Mouse (Mus musculus): ENCODE results near the gene Appl2. TPM values are rescaled to one million over a fixed set of nuclear protein-coding genes. Genes with fewer than 3 reads are reported as not detected.

Appl2 gene
- polyA plus RNA-seq (2014; fragmentation: Nextera tagmentation; extraction: Ambion mirVana) = 16.8 and 40.2 TPM in 2 replicates

DNA sequence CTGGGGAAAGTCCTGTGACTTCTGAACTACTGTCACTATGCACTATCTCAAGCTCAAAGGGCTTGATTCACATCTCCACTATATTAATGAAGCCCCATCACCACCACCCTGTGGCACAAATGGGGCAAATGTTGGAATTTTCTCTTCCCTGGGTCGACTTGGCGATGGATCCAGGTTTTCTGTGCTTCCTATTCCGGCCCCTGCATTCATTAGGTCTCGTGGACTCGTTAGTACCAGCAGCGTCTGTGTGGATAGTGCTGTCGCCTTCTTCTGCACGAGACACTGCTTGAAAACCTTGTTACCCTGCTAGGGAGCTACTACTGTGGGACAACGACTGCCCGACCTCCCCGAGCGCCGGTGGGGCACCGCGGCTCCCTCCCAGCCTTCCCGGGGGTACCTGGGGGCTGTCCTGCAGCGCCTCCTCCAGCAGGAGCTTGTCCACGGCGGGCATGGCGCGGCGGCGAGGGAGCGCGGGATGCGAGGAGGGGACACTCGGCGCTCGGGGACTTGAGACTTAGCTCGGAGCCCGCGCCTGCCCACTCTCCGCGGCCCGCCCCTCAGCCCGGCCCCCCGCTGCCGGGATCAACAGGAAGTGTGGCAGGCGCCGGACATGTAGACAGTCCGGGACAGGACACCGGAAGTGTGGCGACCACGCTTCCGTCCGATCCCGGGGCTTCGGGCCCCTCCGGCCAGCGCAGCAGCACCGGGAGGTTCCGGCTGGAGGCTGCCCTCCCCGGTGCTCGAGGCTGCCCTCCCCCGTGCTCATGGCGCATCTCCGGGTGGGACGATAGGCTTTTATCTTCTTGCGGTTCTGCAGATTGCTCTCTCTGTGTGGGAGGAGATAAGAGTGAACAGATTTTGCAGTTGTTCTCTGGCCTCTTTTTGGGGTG is at the start of gene Appl2:
Appl2 (minus strand) TSS at position 608 of the 890 bp plus-strand sequence.
- no peaks in the 10 kb centered on the region for H3K36me3 ChIP-seq (ENCODE audit: control insufficient read depth, insufficient read depth, low read length)
- H3K27ac ChIP-seq (ENCODE audit: low read depth, low read length) = peak within 1 kb of the TSS; percentile 55; the same call in 1 of the 2 replicates
- peak within 1 kb of the TSS; percentile 60 for H3K4me2 ChIP-seq (replicated peaks; ENCODE audit: low read depth, low read length)
- peaks cover 14% of the 10 kb centered on the region; the same call in 1 of the 2 replicates for H3K4me1 ChIP-seq (ENCODE audit: control insufficient read depth, insufficient read depth, low read length)
- peak within 1 kb of the TSS; percentile 78 for H3K9ac ChIP-seq (ENCODE audit: low read depth, low read length)
- under 1% methylated on average over 49 of the region's 59 CpGs for WGBS
- peak within 1 kb of the TSS; percentile 77 for H3K4me3 ChIP-seq (ENCODE audit: low read length)
- ATAC-seq (ENCODE audit: low FRiP score, low TSS enrichment) = peak; percentile 98
- no peaks in the 10 kb centered on the region for H3K27me3 ChIP-seq (ENCODE audit: control insufficient read depth, insufficient read depth, low read length)
- H3K9me3 ChIP-seq (ENCODE audit: control insufficient read depth, low read length) = no peaks in the 10 kb centered on the region

DNA sequence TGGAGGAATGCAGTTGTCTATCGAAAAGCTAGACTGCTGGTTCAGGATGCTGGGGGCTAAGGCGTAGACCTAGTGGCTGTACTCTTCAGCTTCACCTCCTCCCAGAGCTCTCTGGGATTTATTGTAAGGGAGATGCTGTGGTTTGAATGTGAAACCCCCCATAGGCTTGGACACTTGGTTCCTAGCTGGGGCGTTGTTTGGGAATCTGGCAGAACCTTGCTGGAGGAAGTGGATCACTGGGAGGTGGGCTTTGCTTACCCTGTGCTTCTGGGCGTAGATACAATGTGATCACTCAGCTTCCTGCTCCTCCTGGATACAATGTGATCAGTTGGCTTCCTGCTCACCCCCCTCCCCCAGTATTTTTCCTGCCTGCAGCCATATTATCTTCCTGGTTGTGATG is 47.7 kb upstream of the Appl2 start:
- Histone ChIP-seq H3K9ac (ENCODE audit: low read depth, low read length) (no peak overlapping the region), H3K36me3 (ENCODE audit: control insufficient read depth, insufficient read depth, low read length) (no peaks in the 10 kb centered on the region), H3K4me1 (ENCODE audit: control insufficient read depth, insufficient read depth, low read length) (no peaks in the 10 kb centered on the region), H3K4me3 (ENCODE audit: low read length) (no peak overlapping the region), H3K9me3 (ENCODE audit: control insufficient read depth, low read length) (no peaks in the 10 kb centered on the region), H3K27ac (ENCODE audit: low read depth, low read length) (no peak overlapping the region), H3K27me3 (ENCODE audit: control insufficient read depth, insufficient read depth, low read length) (no peaks in the 10 kb centered on the region), H3K4me2 (replicated peaks; ENCODE audit: low read depth, low read length) (no peak overlapping the region)
- no peak for ATAC-seq (ENCODE audit: low FRiP score, low TSS enrichment)
- 78% methylated on average over 4 of the region's 4 CpGs for WGBS

DNA sequence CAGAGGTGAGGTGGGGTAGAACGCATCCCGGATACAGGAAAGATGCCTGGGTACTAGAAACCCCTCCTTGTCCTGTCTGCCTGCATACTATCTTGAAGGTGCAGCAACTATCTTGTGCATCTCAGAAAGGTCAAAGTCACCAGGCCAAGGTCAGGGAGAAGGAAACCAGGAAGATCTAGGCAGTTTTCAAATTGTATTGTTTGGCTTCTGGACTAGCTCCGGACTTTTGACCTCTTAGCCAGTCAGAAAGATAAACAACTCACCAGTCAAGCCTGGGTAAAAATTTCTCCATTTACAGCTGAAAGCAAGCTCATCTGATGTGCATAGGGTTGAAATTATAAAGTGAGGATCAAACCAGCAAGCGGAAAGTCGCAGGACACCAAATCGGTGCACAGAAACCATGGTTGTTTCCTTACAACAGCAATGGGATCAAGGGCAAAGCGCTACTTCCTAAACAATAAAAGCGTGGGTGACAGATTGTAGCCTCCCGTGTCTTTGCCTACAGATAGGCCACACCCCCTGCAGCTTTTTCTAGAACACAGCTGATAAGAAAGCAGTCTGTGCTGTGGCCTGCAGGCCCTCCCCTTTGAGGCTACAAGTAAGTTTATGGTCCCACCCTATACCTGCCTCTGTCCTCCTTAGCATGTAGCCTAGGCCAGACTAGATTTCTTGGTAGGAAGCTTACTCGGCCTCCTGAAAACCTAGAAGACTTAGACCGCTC is 43.8 kb upstream of the Appl2 start:
- ATAC-seq (ENCODE audit: low FRiP score, low TSS enrichment) = no peak
- no peaks in the 10 kb centered on the region for H3K9me3 ChIP-seq (ENCODE audit: control insufficient read depth, low read length)
- no peak overlapping the region for H3K4me3 ChIP-seq (ENCODE audit: low read length)
- H3K4me2 ChIP-seq (replicated peaks; ENCODE audit: low read depth, low read length) = no peak overlapping the region
- no peaks in the 10 kb centered on the region for H3K27me3 ChIP-seq (ENCODE audit: control insufficient read depth, insufficient read depth, low read length)
- H3K27ac ChIP-seq (ENCODE audit: low read depth, low read length) = no peak overlapping the region
- WGBS = 76% methylated on average over 11 of the region's 11 CpGs
- H3K36me3 ChIP-seq (ENCODE audit: control insufficient read depth, insufficient read depth, low read length) = no peaks in the 10 kb centered on the region
- no peak overlapping the region for H3K9ac ChIP-seq (ENCODE audit: low read depth, low read length)
- H3K4me1 ChIP-seq (ENCODE audit: control insufficient read depth, insufficient read depth, low read length) = no peaks in the 10 kb centered on the region

DNA sequence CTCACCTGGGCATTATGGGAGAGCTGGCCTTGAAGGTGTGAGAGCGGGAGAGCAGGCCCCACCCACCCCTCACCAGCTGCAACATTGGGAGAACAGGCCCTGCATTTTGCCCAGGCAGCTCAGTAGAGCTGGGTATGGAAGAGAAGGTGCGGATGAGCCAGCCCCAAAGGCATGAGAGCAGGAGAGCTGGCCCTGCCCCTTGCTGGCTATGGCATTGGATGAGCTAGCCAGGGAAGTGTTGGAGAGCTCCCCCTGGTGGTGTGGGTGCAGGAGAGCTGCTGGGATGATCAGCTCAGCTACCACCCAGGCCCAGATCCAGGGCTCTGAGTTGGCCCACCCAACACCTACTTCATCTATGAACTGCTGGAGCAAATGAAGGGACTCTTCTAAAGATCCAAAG is 39.7 kb upstream of the Appl2 start:
- WGBS = 91% methylated on average over 2 of the region's 2 CpGs
- Histone ChIP-seq H3K9me3 (ENCODE audit: control insufficient read depth, low read length) (no peaks in the 10 kb centered on the region; the same call in 1 of the 2 replicates), H3K36me3 (ENCODE audit: control insufficient read depth, insufficient read depth, low read length) (no peaks in the 10 kb centered on the region)

DNA sequence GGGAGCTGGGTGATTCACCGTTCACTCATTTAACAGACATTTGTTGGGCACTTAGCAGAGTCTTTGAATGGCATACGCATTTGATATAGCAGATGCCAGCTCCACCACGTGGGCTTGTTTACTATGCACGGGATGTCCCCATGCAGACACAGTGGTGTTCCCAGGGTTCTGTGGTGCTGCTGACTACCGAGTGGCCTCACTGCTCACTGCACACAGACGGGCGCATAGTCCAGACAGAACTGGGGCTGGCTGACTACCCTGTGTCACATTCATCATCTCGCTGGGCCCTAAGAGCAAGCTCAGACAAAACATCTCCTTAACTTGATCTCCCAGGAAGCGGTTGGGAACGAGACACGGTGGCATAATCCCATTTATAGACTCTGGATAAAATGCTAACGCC is 32.8 kb upstream of the Appl2 start:
- Histone ChIP-seq H3K4me1 (ENCODE audit: control insufficient read depth, insufficient read depth, low read length) (no peaks in the 10 kb centered on the region), H3K27me3 (ENCODE audit: control insufficient read depth, insufficient read depth, low read length) (no peaks in the 10 kb centered on the region), H3K4me3 (ENCODE audit: low read length) (no peak overlapping the region), H3K4me2 (replicated peaks; ENCODE audit: low read depth, low read length) (no peak overlapping the region), H3K36me3 (ENCODE audit: control insufficient read depth, insufficient read depth, low read length) (no peaks in the 10 kb centered on the region), H3K27ac (ENCODE audit: low read depth, low read length) (no peak overlapping the region), H3K9ac (ENCODE audit: low read depth, low read length) (no peak overlapping the region), H3K9me3 (ENCODE audit: control insufficient read depth, low read length) (no peaks in the 10 kb centered on the region)
- ATAC-seq (ENCODE audit: low FRiP score, low TSS enrichment) = no peak
- whole genome bisulfite sequencing = 85% methylated on average over 12 of the region's 12 CpGs

More for the DNA sequence above, 39.7 kb upstream of the Appl2 start:
- H3K4me2 ChIP-seq (replicated peaks; ENCODE audit: low read depth, low read length) = no peak overlapping the region
- no peak overlapping the region for H3K4me3 ChIP-seq (ENCODE audit: low read length)
- H3K27ac ChIP-seq (ENCODE audit: low read depth, low read length) = no peak overlapping the region
- H3K4me1 ChIP-seq (ENCODE audit: control insufficient read depth, insufficient read depth, low read length) = no peaks in the 10 kb centered on the region
- ATAC-seq (ENCODE audit: low FRiP score, low TSS enrichment) = no peak
- no peak overlapping the region for H3K9ac ChIP-seq (ENCODE audit: low read depth, low read length)
- no peaks in the 10 kb centered on the region for H3K27me3 ChIP-seq (ENCODE audit: control insufficient read depth, insufficient read depth, low read length)

DNA sequence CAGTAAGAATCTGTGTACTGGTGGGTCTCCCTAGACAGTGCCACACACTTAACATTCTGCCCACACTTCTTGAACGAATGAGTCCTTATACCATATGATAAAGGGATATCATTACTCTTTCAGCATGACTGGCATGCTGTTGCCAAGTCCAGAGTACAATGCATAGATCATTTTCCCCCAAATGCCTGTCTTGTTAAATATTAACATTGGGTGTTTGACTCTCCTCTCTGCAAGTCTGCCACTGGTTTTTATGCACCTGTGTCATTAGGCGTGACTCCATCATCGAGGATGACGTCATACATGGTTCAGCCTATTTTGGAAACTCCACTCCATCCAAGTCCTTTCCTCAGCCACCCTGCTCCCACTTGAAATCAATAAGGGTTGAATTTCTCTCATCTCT is 18.0 kb upstream of the Appl2 start:
- Histone ChIP-seq H3K9me3 (ENCODE audit: control insufficient read depth, low read length) (no peaks in the 10 kb centered on the region), H3K27ac (ENCODE audit: low read depth, low read length) (no peak overlapping the region), H3K27me3 (ENCODE audit: control insufficient read depth, insufficient read depth, low read length) (no peaks in the 10 kb centered on the region), H3K4me1 (ENCODE audit: control insufficient read depth, insufficient read depth, low read length) (no peaks in the 10 kb centered on the region), H3K4me2 (replicated peaks; ENCODE audit: low read depth, low read length) (no peak overlapping the region), H3K36me3 (ENCODE audit: control insufficient read depth, insufficient read depth, low read length) (no peaks in the 10 kb centered on the region), H3K4me3 (ENCODE audit: low read length) (no peak overlapping the region), H3K9ac (ENCODE audit: low read depth, low read length) (no peak overlapping the region)
- no peak for ATAC-seq (ENCODE audit: low FRiP score, low TSS enrichment)
- 85% methylated on average over 4 of the region's 4 CpGs for WGBS

DNA sequence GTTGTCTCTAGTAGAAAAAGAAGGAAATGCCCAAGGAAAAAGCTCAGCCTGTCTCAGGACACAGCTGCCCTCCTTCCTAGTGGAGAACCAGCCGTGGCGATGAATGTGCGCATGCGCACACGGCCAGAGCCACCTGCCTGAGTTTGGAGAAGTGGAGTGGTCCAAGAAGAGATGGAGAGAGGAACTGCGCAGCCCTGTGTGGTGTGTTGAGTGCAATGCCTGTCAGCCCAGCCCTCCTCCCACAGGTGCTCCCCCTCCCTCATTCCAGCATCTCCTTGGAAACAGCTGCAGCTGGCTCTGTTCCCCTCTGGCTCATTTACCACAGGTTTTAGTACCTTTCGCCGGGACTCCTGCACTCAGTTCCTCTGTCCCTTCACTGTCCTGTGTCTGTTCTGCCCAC is 13.4 kb upstream of the Appl2 start:
- Histone ChIP-seq H3K4me2 (replicated peaks; ENCODE audit: low read depth, low read length) (no peak overlapping the region), H3K36me3 (ENCODE audit: control insufficient read depth, insufficient read depth, low read length) (no peaks in the 10 kb centered on the region), H3K9me3 (ENCODE audit: control insufficient read depth, low read length) (no peaks in the 10 kb centered on the region), H3K27me3 (ENCODE audit: control insufficient read depth, insufficient read depth, low read length) (no peaks in the 10 kb centered on the region), H3K4me1 (ENCODE audit: control insufficient read depth, insufficient read depth, low read length) (no peaks in the 10 kb centered on the region), H3K4me3 (ENCODE audit: low read length) (no peak overlapping the region), H3K27ac (ENCODE audit: low read depth, low read length) (no peak overlapping the region), H3K9ac (ENCODE audit: low read depth, low read length) (no peak overlapping the region)
- 58% methylated on average over 8 of the region's 8 CpGs for WGBS
- ATAC-seq (ENCODE audit: low FRiP score, low TSS enrichment) = peak; percentile 69; the same call in 1 of the 2 replicates

DNA sequence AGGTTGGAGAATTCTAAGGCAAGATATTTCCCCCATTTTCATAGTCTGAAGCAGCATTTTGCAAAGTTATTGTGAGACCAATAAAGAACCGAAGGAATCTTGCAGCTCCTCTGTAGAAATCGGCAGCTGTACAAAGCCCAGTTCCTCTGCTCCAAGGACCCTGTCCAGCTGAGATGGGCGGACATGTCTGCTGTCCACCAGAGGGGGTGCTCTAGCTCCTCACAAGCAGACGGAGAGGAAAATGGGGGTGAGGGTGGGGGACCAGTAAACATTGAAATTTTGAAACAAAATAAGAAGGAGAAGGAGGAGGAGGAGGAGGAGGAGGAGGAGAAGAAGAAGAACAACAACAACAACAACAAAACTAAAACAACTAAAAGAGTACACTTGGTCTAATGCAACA is 12.1 kb upstream of the Appl2 start:
- H3K9ac ChIP-seq (ENCODE audit: low read depth, low read length) = no peak overlapping the region
- ATAC-seq (ENCODE audit: low FRiP score, low TSS enrichment) = no peak
- H3K27ac ChIP-seq (ENCODE audit: low read depth, low read length) = no peak overlapping the region
- 71% methylated on average over 4 of the region's 4 CpGs for WGBS
- no peak overlapping the region for H3K4me2 ChIP-seq (replicated peaks; ENCODE audit: low read depth, low read length)
- no peaks in the 10 kb centered on the region for H3K9me3 ChIP-seq (ENCODE audit: control insufficient read depth, low read length)
- no peak overlapping the region for H3K4me3 ChIP-seq (ENCODE audit: low read length)
- H3K4me1 ChIP-seq (ENCODE audit: control insufficient read depth, insufficient read depth, low read length) = no peaks in the 10 kb centered on the region
- H3K27me3 ChIP-seq (ENCODE audit: control insufficient read depth, insufficient read depth, low read length) = no peaks in the 10 kb centered on the region
- no peaks in the 10 kb centered on the region for H3K36me3 ChIP-seq (ENCODE audit: control insufficient read depth, insufficient read depth, low read length)

DNA sequence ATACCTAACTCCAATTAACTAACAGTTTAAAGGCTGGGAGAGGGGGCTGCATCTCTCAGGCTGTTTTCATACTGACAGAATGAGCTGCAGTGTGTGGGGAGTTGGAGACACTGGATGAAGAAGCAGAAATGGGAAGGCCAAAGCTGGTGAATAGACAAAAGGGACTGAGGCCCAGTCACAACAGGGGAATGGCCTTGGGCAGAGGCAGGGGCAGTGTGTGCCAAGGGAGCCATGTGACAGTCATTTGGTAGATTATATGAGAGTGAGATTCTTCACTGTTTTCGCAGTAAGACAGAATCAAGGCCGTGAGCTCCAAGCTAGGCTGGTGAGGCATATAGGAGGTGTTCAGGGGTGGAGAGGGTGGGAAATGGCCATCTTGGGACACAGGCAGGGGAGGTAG is 6.1 kb upstream of the Appl2 start:
- no peak overlapping the region for H3K9ac ChIP-seq (ENCODE audit: low read depth, low read length)
- H3K4me2 ChIP-seq (replicated peaks; ENCODE audit: low read depth, low read length) = no peak overlapping the region
- H3K27ac ChIP-seq (ENCODE audit: low read depth, low read length) = no peak overlapping the region
- H3K4me3 ChIP-seq (ENCODE audit: low read length) = no peak overlapping the region
- no peaks in the 10 kb centered on the region for H3K9me3 ChIP-seq (ENCODE audit: control insufficient read depth, low read length)
- H3K27me3 ChIP-seq (ENCODE audit: control insufficient read depth, insufficient read depth, low read length) = no peaks in the 10 kb centered on the region
- no peak for ATAC-seq (ENCODE audit: low FRiP score, low TSS enrichment)
- no peaks in the 10 kb centered on the region for H3K36me3 ChIP-seq (ENCODE audit: control insufficient read depth, insufficient read depth, low read length)
- 95% methylated on average over 2 of the region's 2 CpGs for WGBS
- H3K4me1 ChIP-seq (ENCODE audit: control insufficient read depth, insufficient read depth, low read length) = no peaks in the 10 kb centered on the region
